ENCODE assay signal across 9 mouse cellular contexts in the genomic region with DNA sequence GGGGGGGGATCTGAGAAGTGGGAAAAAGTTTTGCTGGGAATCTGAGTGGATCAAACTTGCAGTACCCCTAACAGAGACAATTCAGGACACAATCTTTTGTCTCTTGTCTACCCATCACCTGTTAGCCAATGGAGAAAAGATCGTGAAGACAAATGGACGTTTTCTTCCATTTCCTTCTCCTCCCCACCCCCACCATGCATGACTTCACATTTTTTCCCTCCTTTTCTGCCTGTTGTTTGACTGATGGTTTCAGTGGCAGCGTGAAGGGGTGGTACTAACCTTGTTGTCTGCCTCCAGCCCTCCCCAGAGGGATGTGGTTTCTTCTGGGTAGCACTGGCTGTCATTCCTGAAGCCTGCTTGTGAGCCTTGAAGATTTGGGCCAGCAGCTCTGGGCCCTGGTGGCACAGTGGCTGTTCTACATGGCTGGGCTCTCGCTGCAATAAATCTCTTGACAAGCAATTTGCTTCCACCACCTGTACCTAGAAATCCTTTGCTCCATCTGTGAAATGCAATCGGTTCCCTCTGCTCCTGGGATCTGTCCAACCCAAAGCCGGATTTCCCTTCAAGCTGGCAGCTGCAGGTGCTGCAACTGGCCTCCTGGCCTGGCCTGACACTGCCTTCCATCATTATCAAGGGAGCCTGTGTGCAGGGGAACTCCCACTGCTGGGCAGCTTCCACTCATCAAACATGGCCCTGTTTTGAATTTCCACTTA.
DNase-seq lines count a peak whose midpoint lies in the region; ATAC-seq lines count a peak whose summit lies in the region.
"Had no signal": no experiment of that assay in that cellular context is flagged by ENCODE, and none has a peak within 500 bp of the region (broad histone marks: within the 10 kb centered on the region; RNA-seq: fewer than 3 reads in every experiment).

No protein-coding gene starts in this region.

- no peak overlapping the region for H3K4me3 ChIP-seq in midbrain, embryonic 12.5 days
- H3K4me3 ChIP-seq in midbrain, embryonic 13.5 days (replicated peaks) = no peak overlapping the region
- no peak overlapping the region for H3K4me3 ChIP-seq in embryonic facial prominence, embryonic 12.5 days
- H3K4me3 ChIP-seq in neural tube, embryonic 11.5 days (ENCODE audit: low read depth, low read length) = no peak overlapping the region
- H3K4me3 ChIP-seq: heart, embryonic 15.5 days had no signal

- no peak overlapping the region for H3K4me2 ChIP-seq in midbrain, embryonic 12.5 days (replicated peaks)
- H3K4me2 ChIP-seq in midbrain, embryonic 13.5 days (replicated peaks) = no peak overlapping the region
- H3K4me2 ChIP-seq in embryonic facial prominence, embryonic 12.5 days (replicated peaks) = no peak overlapping the region
- H3K4me2 ChIP-seq in neural tube, embryonic 11.5 days (ENCODE audit: low read depth) = no peak overlapping the region
- H3K4me2 ChIP-seq: heart, embryonic 15.5 days had no signal

- ATAC-seq in midbrain, embryonic 12.5 days (ENCODE audit: low FRiP score, low read depth) = no peak
- no peak; the same call in 1 of the 2 replicates for ATAC-seq in midbrain, embryonic 13.5 days
- ATAC-seq in embryonic facial prominence, embryonic 12.5 days (ENCODE audit: insufficient number of reproducible peaks, insufficient read depth, low FRiP score, low TSS enrichment) = no peak
- ATAC-seq in neural tube, embryonic 11.5 days (ENCODE audit: insufficient read depth, low FRiP score, low TSS enrichment) = no peak

- no peak overlapping the region for H3K9ac ChIP-seq in midbrain, embryonic 12.5 days (replicated peaks)
- H3K9ac ChIP-seq in midbrain, embryonic 13.5 days (replicated peaks) = no peak overlapping the region
- H3K9ac ChIP-seq in embryonic facial prominence, embryonic 12.5 days = no peak overlapping the region
- no peak overlapping the region for H3K9ac ChIP-seq in neural tube, embryonic 11.5 days (ENCODE audit: low read length)
- H3K9ac ChIP-seq: heart, embryonic 15.5 days; liver, embryonic 14.5 days had no signal

- H3K4me1 ChIP-seq in midbrain, embryonic 12.5 days = no peaks in the 10 kb centered on the region
- H3K4me1 ChIP-seq in midbrain, embryonic 13.5 days (replicated peaks) = peaks cover 5% of the 10 kb centered on the region; the same call in 1 of the 2 replicates
- H3K4me1 ChIP-seq in embryonic facial prominence, embryonic 12.5 days = peaks cover 17% of the 10 kb centered on the region; the same call in 1 of the 2 replicates
- H3K4me1 ChIP-seq in neural tube, embryonic 11.5 days (ENCODE audit: control insufficient read depth, insufficient read depth, low read length) = peaks cover 3% of the 10 kb centered on the region; the same call in 1 of the 2 replicates

- no peaks in the 10 kb centered on the region for H3K9me3 ChIP-seq in midbrain, embryonic 12.5 days
- no peaks in the 10 kb centered on the region for H3K9me3 ChIP-seq in midbrain, embryonic 13.5 days
- no peaks in the 10 kb centered on the region for H3K9me3 ChIP-seq in embryonic facial prominence, embryonic 12.5 days
- H3K9me3 ChIP-seq in neural tube, embryonic 11.5 days (ENCODE audit: control insufficient read depth, low read length) = no peaks in the 10 kb centered on the region
- H3K9me3 ChIP-seq: heart, embryonic 15.5 days had no signal

- 0 out of 2 replicates have a peak overlapping the region, but pooled peaks have one; percentile 10 for H3K27ac ChIP-seq in midbrain, embryonic 12.5 days (replicated peaks)
- no peak overlapping the region for H3K27ac ChIP-seq in midbrain, embryonic 13.5 days
- H3K27ac ChIP-seq in embryonic facial prominence, embryonic 12.5 days = 0 out of 2 replicates have a peak overlapping the region, but pooled peaks have one; percentile 30
- H3K27ac ChIP-seq in neural tube, embryonic 11.5 days (ENCODE audit: low read depth, low read length) = no peak overlapping the region
- H3K27ac ChIP-seq: heart, embryonic 15.5 days; liver, embryonic 14.5 days had no signal

- 68% methylated on average over 6 of the region's 6 CpGs for WGBS in midbrain, embryonic 12.5 days
- whole genome bisulfite sequencing in midbrain, embryonic 13.5 days = 67% methylated on average over 6 of the region's 6 CpGs
- WGBS in embryonic facial prominence, embryonic 12.5 days = 57% methylated on average over 6 of the region's 6 CpGs
- WGBS in neural tube, embryonic 11.5 days = 54% methylated on average over 6 of the region's 6 CpGs

- no peaks in the 10 kb centered on the region for H3K36me3 ChIP-seq in midbrain, embryonic 12.5 days
- H3K36me3 ChIP-seq in midbrain, embryonic 13.5 days = no peaks in the 10 kb centered on the region
- H3K36me3 ChIP-seq in embryonic facial prominence, embryonic 12.5 days = no peaks in the 10 kb centered on the region
- H3K36me3 ChIP-seq in neural tube, embryonic 11.5 days (ENCODE audit: control insufficient read depth, insufficient read depth, low read length) = no peaks in the 10 kb centered on the region
- H3K36me3 ChIP-seq: heart, embryonic 15.5 days had no signal

- peak; percentile 3 for DNase-seq in cerebellum, adult 11 months
- peak; percentile 15 for DNase-seq in neural tube, embryonic 11.5 days (ENCODE audit: low spot score)
- no peak for DNase-seq in testis, postnatal 14 days (ENCODE audit: low spot score)
- DNase-seq in liver = no peak

- no peaks in the 10 kb centered on the region for H3K27me3 ChIP-seq in midbrain, embryonic 12.5 days
- no peaks in the 10 kb centered on the region for H3K27me3 ChIP-seq in midbrain, embryonic 13.5 days
- H3K27me3 ChIP-seq in embryonic facial prominence, embryonic 12.5 days = no peaks in the 10 kb centered on the region
- H3K27me3 ChIP-seq in neural tube, embryonic 11.5 days (ENCODE audit: control insufficient read depth, insufficient read depth, low read length) = no peaks in the 10 kb centered on the region
- H3K27me3 ChIP-seq: heart, embryonic 15.5 days had no signal

Comparison
In these comparisons a context has a peak if more than half of its experiments do, and no peak if none do; other contexts are left out.
1. H3K27ac ChIP-seq: peak in midbrain, embryonic 12.5 days (single experiment) and embryonic facial prominence, embryonic 12.5 days (single experiment); none in midbrain, embryonic 13.5 days (single experiment) and neural tube, embryonic 11.5 days (single experiment).
2. DNase-seq: peak in cerebellum, adult 11 months (single experiment) and neural tube, embryonic 11.5 days (single experiment); none in testis, postnatal 14 days (single experiment) and liver (single experiment).